Mouse (Mus musculus) forebrain, embryonic 16.5 days (tissue): ENCODE measurements around the gene En1. TPM values are rescaled to one million over a fixed set of nuclear protein-coding genes. Genes with fewer than 3 reads are reported as not detected.

Experiments
- ATAC-seq: fragments of 200-750 bp; cut with Nextera tagmentation; 2 replicates; pipeline ENCODE4 v1.8.0; 2017; ENCODE audit warnings: mild to moderate bottlenecking, moderate library complexity
- H3K27ac ChIP-seq: fragments of 300-500 bp; sonication (generic); 2 replicates; pipeline ENCODE4 v1.5.1; 2014; ENCODE audit warnings: low read length, control low read depth
- H3K27me3 ChIP-seq: fragments of 300-500 bp; sonication (generic); replicated peaks from 2 replicates; pipeline ENCODE4 v1.6.1; 2014; ENCODE audit warnings: low read length; ENCODE audit not compliant: control insufficient read depth, insufficient read depth
- H3K36me3 ChIP-seq: fragments of 300-500 bp; sonication (generic); 2 replicates; pipeline ENCODE4 v1.6.1; 2014; ENCODE audit not compliant: control insufficient read depth, insufficient read depth
- H3K4me1 ChIP-seq: fragments of 300-500 bp; sonication (generic); replicated peaks from 2 replicates; pipeline ENCODE4 v1.6.1; 2014; ENCODE audit warnings: low read length; ENCODE audit not compliant: control insufficient read depth, insufficient read depth
- H3K4me2 ChIP-seq: fragments of 300-500 bp; sonication (generic); 2 replicates; pipeline ENCODE4 v1.6.1; 2014; ENCODE audit warnings: mild to moderate bottlenecking, low read length, control low read depth
- H3K4me3 ChIP-seq: fragments of 300-500 bp; sonication (generic); replicated peaks from 2 replicates; pipeline ENCODE4 v1.5.1; 2014; ENCODE audit warnings: mild to moderate bottlenecking, low read length, control low read depth
- H3K9ac ChIP-seq: fragments of 300-500 bp; sonication (generic); replicated peaks from 2 replicates; pipeline ENCODE4 v1.6.1; 2014; ENCODE audit warnings: low read depth, low read length, control low read depth
- H3K9me3 ChIP-seq: fragments of 300-500 bp; sonication (generic); 2 replicates; pipeline ENCODE4 v1.6.1; 2016; ENCODE audit warnings: low read length; ENCODE audit not compliant: control insufficient read depth
- WGBS: fragments of 180-500 bp; shearing (Covaris S2); extraction: QIAGEN DNeasy Blood & Tissue Kit; methylation state at CpG from one replicate; pipeline ENCODE4 v1.1.7; 2014; 5-methylcytosine and 5-hydroxymethylcytosine counted together
- polyA plus RNA-seq: library from polyadenylated mRNA; unstranded; fragments of >200 nt; fragmentation: Nextera tagmentation; extraction: Ambion mirVana; gene quantifications from 2 replicates; pipeline ENCODE4 v1.2.1, GENCODE M21; 2015

Gene En1
- polyA plus RNA-seq, 1 experiment from 2014 or later, result not detected

DNA sequence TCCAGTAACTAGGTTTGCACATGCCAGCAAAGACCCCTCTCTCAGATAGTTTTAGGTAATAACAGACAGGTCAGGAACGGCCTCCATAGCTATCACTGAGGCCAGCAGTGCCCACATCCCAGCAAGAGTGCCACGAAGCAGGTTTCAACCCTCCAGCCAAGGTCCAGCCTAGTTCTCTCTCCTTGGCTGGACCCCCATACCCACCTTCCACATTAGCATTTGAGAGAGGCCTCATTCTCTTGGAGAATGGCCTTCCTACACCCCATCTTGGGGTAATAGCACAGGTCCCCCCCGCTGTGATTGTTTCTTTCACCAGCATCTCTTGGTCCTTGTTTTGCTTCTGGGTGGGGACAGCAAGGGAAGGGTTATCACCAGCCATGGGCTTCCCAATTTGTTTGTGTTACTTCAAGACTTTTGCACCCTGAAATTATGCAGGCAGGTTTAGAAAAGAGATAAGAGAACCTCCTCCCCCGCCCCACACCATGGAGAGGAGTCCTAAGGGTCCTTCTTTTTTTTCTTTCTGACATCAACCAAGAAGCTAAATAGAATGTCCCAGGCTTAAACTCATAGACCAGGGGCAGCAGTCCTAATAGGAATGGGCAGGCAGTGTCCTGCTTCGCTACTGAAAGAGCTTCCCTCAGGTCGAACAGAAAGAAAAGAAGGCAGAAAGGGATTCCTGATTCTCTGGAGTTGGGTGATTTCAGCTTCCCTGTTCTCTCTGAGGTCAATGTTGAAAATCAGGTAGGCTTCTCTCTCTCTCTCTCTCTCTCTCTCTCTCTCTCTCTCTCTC, 3.5 kb downstream of the En1 start:
- Histone ChIP-seq H3K4me3 (no peak overlapping the region), H3K27ac (no peak overlapping the region), H3K9me3 (no peaks in the 10 kb centered on the region), H3K36me3 (no peaks in the 10 kb centered on the region), H3K27me3 (peaks cover 57% of the 10 kb centered on the region), H3K4me2 (no peak overlapping the region), H3K9ac (no peak overlapping the region), H3K4me1 (peaks cover 21% of the 10 kb centered on the region)
- 5% methylated on average over 6 of the region's 6 CpGs for WGBS
- no peak for ATAC-seq

DNA sequence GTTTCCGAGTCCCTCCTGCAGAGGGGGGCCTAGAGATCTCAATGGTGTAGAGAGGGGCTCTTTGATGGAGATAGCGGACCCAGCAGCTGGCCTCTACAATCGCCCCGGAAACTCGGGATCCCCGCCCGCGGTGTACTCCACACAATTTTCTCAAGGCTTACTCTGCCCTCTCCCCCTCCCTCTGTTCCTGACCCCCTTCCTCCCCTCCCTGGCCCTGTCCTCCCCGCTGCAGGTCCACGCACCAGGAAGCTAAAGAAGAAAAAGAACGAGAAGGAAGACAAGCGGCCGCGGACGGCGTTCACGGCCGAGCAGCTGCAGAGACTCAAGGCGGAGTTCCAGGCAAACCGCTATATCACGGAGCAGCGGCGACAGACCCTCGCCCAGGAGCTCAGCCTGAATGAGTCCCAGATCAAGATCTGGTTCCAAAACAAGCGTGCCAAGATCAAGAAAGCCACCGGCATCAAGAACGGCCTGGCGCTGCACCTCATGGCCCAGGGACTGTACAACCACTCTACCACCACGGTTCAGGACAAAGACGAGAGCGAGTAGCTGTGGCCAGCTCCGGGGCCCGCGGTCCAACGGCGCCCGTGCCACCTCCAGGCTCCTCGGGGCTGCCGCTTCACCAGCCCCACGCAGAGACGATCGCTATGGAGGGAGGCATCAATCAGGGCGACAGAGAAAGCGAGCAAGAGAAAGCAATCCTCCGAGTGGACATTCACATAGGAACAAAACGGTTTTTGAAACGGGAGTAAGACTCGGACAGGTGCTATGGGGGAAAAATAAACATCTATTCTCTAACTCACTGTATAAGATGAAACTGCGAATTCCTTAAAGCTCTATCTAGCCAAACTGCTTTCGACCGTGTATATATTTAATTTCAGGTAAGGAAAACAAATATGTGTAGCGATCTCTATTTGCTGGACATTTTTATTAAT, 4.7 kb downstream of the En1 start:
- under 1% methylated on average over 52 of the region's 52 CpGs for WGBS
- no peaks in the 10 kb centered on the region for H3K36me3 ChIP-seq
- H3K4me3 ChIP-seq, result no peak overlapping the region
- H3K9ac ChIP-seq, result no peak overlapping the region
- peaks cover 20% of the 10 kb centered on the region for H3K4me1 ChIP-seq
- H3K9me3 ChIP-seq, result no peaks in the 10 kb centered on the region
- H3K27me3 ChIP-seq, result peaks cover 65% of the 10 kb centered on the region
- H3K27ac ChIP-seq, result no peak overlapping the region
- H3K4me2 ChIP-seq, result peak overlapping the region; percentile 24
- ATAC-seq, result no peak

DNA sequence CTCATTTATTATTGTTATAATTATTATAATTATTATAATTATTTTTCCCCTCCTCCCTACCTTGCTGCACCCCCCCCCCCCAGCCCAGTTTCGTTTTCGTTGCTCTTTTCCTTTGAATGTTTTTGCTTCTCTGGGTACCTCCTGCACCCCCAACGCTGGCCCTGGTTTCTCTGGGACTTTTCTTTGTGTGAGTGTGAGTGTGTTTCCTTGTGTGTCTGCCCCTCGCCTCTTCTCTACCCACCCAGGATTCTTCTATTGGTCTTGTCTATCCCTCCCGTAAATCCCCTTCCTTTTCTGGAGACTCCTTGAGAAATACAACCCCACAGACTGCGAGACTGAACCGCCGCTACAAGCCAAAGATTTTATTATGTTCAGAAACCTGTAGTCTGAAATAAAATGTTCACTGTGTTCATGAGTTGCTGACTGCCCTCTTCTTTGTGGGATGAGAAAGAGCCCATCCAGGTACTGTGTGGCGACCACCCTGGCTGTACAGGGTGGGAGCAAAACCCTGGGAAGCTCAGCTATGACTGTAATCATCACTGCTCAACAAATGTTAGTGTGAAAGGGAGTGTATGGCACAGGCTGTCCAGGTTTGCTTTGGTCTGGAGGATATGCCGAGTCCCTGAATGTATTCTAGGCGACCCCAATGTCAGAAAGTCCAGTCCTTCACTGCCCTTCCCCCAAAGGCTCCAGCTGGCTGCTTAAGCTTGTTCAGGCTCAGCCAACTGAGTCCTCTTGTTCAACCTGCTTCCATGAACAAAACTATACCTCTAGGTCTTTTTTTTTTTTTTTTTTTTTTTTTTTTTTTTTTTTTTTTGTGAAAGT, 5.6 kb downstream of the En1 start:
- Histone ChIP-seq H3K4me2 (no peak overlapping the region), H3K4me3 (no peak overlapping the region), H3K36me3 (no peaks in the 10 kb centered on the region), H3K27ac (no peak overlapping the region), H3K9ac (no peak overlapping the region), H3K27me3 (peaks cover 69% of the 10 kb centered on the region), H3K9me3 (no peaks in the 10 kb centered on the region), H3K4me1 (peaks cover 14% of the 10 kb centered on the region)
- 3% methylated on average over 11 of the region's 11 CpGs for WGBS
- ATAC-seq, result no peak

DNA sequence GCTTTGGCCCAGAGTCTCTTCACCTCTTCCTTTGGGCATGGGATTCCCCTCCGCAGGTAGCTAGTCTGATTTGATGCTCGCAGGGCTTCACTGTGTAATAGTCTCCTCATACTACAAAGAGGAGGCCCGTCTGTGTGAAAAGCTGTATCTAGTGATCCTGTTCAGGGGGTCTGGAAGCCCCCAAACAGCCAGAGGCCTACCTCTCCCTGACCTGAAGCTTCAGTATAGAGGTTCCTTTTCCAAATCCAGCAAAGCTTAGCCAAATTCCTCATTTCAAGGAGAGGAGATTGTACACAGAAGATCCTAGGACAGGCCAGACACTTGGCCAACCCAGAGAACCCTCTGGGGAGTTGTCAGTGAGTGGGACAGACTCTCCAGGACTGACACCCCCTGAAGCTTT, 6.2 kb downstream of the En1 start:
- Histone ChIP-seq H3K36me3 (no peaks in the 10 kb centered on the region), H3K27ac (no peak overlapping the region), H3K27me3 (peaks cover 76% of the 10 kb centered on the region), H3K4me3 (no peak overlapping the region), H3K9ac (no peak overlapping the region), H3K4me2 (no peak overlapping the region), H3K9me3 (no peaks in the 10 kb centered on the region), H3K4me1 (peaks cover 7% of the 10 kb centered on the region)
- no peak for ATAC-seq
- WGBS, result 6% methylated on average over 3 of the region's 3 CpGs

DNA sequence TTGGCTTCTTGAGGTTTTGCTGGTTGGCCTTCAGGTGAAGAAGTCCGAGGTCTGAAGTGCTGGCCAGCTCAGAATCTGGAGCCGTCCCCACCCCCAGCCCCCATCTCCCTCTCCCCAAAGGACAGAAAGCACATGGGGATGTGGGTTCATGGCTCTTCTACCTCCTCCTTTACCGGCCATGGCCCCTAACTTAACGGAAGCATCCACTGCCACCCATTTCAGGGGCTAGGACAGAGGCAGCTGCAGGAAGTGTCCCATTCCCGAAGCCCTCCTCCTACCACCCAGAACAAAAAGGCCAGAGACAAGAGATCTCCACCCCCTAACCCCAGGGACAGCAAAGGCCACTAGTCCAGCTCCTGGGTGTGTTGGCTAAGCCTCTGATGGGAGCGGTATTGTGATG, 7.4 kb downstream of the En1 start:
- no peak overlapping the region for H3K4me3 ChIP-seq
- peaks cover 83% of the 10 kb centered on the region for H3K27me3 ChIP-seq
- H3K9me3 ChIP-seq, result no peaks in the 10 kb centered on the region
- ATAC-seq, result no peak
- WGBS, result 3% methylated on average over 6 of the region's 6 CpGs
- H3K36me3 ChIP-seq, result no peaks in the 10 kb centered on the region
- H3K9ac ChIP-seq, result no peak overlapping the region
- H3K4me1 ChIP-seq, result peaks cover 6% of the 10 kb centered on the region
- no peak overlapping the region for H3K27ac ChIP-seq
- H3K4me2 ChIP-seq, result no peak overlapping the region

DNA sequence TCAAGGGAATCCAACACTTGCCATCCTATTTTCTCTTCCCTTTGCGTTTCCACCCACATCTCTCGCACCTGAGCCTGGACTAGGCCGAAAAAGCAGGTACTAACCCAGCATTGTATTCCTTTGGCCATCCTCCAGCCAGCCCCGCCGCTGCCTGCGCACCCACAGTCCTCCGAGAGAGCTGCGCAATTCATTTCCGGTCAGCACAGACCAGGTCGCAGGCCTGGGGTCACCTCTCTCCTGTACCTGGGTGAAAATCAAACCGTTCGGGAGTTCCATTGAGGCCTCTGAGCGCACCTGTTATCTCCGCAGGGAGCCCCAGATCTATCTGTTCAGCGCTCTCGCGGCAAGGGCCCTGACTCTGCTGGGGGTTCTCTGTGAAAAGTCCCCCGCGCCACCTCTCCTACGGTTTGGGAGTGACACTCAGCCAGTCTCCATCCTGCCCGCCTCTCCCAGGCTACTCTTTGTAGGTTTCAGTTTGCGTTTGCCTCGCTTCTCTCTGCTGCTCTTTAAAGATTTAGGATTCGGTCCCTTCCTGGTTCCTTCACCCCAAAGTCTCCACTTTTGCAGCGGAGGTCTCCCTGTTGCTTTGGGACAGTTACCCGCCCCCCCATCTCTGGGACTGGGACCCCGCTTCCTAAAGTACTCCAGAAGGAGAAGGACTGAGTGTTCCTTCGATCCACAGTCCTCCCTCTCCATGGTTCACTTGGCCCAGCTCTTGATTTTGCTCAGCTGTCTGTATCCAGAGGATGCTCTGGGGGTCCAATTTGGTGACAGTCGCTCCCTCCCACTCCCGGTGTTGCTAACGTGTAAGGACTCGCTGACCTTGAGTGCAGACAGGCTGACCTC, 11.5 kb downstream of the En1 start:
- no peak overlapping the region for H3K27ac ChIP-seq
- WGBS, result 1% methylated on average over 32 of the region's 32 CpGs
- H3K4me1 ChIP-seq, result no peaks in the 10 kb centered on the region; the same call in 1 of the 2 replicates
- no peak overlapping the region for H3K4me3 ChIP-seq
- H3K36me3 ChIP-seq, result no peaks in the 10 kb centered on the region
- no peak overlapping the region for H3K9ac ChIP-seq
- no peak overlapping the region for H3K4me2 ChIP-seq
- no peaks in the 10 kb centered on the region for H3K9me3 ChIP-seq
- ATAC-seq, result no peak
- peaks cover 98% of the 10 kb centered on the region for H3K27me3 ChIP-seq

DNA sequence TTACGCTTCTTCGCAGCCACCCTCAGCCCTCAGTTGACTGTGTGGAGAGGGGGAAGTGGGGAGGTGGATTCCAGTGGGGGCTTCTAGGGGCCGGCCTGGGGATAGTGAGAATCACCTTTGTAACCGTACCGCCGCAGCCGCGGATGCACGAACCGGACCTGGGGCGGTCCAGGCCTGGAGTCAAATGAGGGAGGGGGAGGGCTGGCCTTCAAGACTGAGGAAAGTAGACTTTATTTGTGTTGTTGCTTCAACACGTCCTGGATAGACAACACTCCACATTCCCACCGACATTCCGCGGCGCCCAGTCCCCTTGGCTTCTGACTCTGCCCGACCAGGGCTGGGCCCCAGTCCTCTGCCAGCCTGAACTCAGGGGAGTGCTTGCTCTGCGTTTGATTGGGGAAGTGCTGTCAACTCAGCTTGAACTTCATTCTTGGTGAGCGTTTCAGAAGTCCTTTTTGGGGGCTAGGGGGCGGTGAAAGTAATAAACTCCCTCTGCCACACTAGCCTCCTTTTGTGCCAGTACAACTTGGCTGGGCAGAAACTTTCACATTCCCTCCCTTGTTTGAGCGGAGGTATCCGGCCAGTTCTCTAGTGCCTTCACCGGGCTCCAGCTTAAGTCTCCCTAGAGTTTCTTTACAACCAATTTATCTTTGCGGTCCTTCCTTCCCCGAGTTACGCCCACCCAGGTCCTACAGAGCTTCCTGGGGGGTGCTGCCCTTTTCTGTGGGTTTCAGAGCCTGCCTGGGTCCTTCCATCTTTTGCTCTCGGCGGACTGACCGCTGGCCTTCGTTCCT, 12.3 kb downstream of the En1 start:
- H3K36me3 ChIP-seq, result no peaks in the 10 kb centered on the region
- no peak overlapping the region for H3K9ac ChIP-seq
- WGBS, result 1% methylated on average over 30 of the region's 30 CpGs
- peaks cover 94% of the 10 kb centered on the region for H3K27me3 ChIP-seq
- H3K4me1 ChIP-seq, result no peaks in the 10 kb centered on the region; the same call in 1 of the 2 replicates
- ATAC-seq, result no peak
- H3K4me2 ChIP-seq, result no peak overlapping the region
- no peak overlapping the region for H3K4me3 ChIP-seq
- no peak overlapping the region for H3K27ac ChIP-seq
- no peaks in the 10 kb centered on the region for H3K9me3 ChIP-seq

DNA sequence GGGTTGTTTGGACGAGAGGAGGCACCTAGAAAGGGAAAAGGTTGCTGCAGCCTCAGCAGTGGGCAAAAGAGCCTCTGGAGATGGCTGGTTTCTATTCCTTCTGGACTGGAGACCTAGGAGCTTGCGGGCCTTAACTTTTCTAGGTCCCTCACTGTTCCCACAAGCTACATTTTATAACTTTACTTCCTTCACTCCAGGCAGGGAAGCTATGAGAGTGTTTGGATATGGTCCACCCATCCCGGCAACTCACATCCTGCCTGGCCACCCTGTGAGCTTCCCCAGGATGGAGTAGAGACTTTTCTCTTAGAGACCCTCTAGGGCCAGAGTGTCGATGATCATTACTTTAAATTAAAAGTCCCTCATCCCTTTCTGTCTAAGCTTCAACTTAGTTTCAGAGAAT, 13.3 kb downstream of the En1 start:
- no peak for ATAC-seq
- H3K4me2 ChIP-seq, result no peak overlapping the region
- WGBS, result 3% methylated on average over 4 of the region's 4 CpGs
- H3K9ac ChIP-seq, result no peak overlapping the region
- no peaks in the 10 kb centered on the region; the same call in 1 of the 2 replicates for H3K4me1 ChIP-seq
- no peaks in the 10 kb centered on the region for H3K36me3 ChIP-seq
- peaks cover 93% of the 10 kb centered on the region for H3K27me3 ChIP-seq
- H3K9me3 ChIP-seq, result no peaks in the 10 kb centered on the region
- no peak overlapping the region for H3K27ac ChIP-seq
- no peak overlapping the region for H3K4me3 ChIP-seq
